Mouse (Mus musculus) lung, postnatal 0 days (tissue): Measurements from ENCODE around the gene Polk. TPM values are rescaled to one million over a fixed set of nuclear protein-coding genes. Genes with fewer than 3 reads are reported as not detected.

Experiments used
- ATAC-seq: fragments of 200-750 bp; cut with Nextera tagmentation; 2 replicates; pipeline ENCODE4 v1.8.0; 2017; ENCODE audit warnings: moderate library complexity
- DNase-seq: peaks from one replicate; pipeline ENCODE4 v3.0.0-alpha.2; 2016; ENCODE audit warnings: low spot score
- H3K27ac ChIP-seq: fragments of 300-500 bp; sonication (generic); 2 replicates; pipeline ENCODE4 v1.5.1; 2014; ENCODE audit warnings: antibody characterized with exemption, mild to moderate bottlenecking, low read length, mixed read lengths
- H3K27me3 ChIP-seq: fragments of 300-500 bp; sonication (generic); replicated peaks from 2 replicates; pipeline ENCODE4 v1.6.1; 2014; ENCODE audit warnings: low read length, mixed read lengths; ENCODE audit not compliant: insufficient read depth
- H3K36me3 ChIP-seq: fragments of 300-500 bp; sonication (generic); 2 replicates; pipeline ENCODE4 v1.6.1; 2014; ENCODE audit warnings: low read length, mixed read lengths; ENCODE audit not compliant: insufficient read depth
- H3K4me1 ChIP-seq: fragments of 300-500 bp; sonication (generic); 2 replicates; pipeline ENCODE4 v1.6.1; 2014; ENCODE audit warnings: antibody characterized with exemption, low read depth, low read length, mixed read lengths; ENCODE audit not compliant: insufficient read depth
- H3K4me2 ChIP-seq: fragments of 300-500 bp; sonication (generic); replicated peaks from 2 replicates; pipeline ENCODE4 v1.6.1; 2014; ENCODE audit warnings: low read depth, mild to moderate bottlenecking, low read length, moderate library complexity, mixed read lengths
- H3K4me3 ChIP-seq: fragments of 300-500 bp; sonication (generic); 2 replicates; pipeline ENCODE4 v1.5.1; 2014; ENCODE audit warnings: low read depth, low read length
- H3K9ac ChIP-seq: fragments of 300-500 bp; sonication (generic); replicated peaks from 2 replicates; pipeline ENCODE4 v1.6.1; 2014; ENCODE audit warnings: low read depth, mild to moderate bottlenecking
- H3K9me3 ChIP-seq: fragments of 300-500 bp; sonication (generic); 2 replicates; pipeline ENCODE4 v1.6.1; 2016; ENCODE audit warnings: low read length, mixed read lengths
- CTCF ChIP-seq: IDR thresholded peaks from 2 replicates; pipeline ENCODE4 v1.5.1; 2016; ENCODE audit warnings: antibody characterized with exemption, mild to moderate bottlenecking
- EP300 ChIP-seq: IDR thresholded peaks from 2 replicates; pipeline ENCODE4 v1.6.1; 2016; ENCODE audit warnings: antibody characterized with exemption, mild to moderate bottlenecking, control low read depth
- WGBS: fragments of 180-500 bp; shearing (Covaris S2); extraction: QIAGEN DNeasy Blood & Tissue Kit; methylation state at CpG from one replicate; pipeline ENCODE4 v1.1.7; 2014; 5-methylcytosine and 5-hydroxymethylcytosine counted together
- polyA plus RNA-seq: library from polyadenylated mRNA; unstranded; fragments of >200 nt; fragmentation: Nextera tagmentation; extraction: Ambion mirVana; gene quantifications from 2 replicates; pipeline ENCODE4 v1.2.1, GENCODE M21; 2015

Gene Polk
- polyA plus RNA-seq, 1 experiment from 2014 or later: 4.6 TPM

DNA sequence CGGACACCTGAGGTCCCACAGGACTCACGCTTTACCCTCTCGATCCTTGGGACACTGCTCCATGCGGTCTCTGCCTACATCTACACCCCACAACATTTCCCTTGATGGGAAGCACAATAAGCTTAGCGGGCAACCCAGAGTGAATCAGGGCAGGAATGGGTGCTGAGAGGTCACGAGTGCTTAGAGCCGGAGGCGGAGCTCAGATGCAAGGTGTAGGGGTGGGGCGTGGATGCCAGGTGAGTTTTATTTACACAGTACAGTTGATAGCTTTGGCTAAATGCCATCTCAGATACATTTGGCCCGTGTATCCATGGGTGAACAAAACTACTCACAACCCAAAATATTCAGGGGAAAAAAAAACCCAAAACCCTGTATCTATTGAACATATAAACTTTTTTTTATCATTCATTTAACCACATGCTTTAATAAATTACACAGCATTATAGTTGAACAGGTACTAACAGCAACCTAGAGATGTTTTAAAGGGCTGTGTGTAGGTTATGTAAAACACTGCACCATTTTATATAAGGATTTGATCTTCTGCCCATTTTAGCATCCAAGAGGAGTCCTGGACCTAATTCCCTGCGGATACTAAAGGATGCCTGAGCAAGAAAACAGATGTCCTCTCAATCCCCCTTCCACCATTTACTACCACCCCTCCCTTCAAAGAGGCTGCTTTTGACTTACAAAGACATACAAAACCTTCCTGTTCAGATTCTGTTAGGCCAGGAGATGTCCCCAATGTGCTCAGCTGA is 90.8 kb downstream of the Polk start:
- H3K9me3 ChIP-seq: no peaks in the 10 kb centered on the region
- TF ChIP-seq EP300 (no peak), CTCF (no peak)
- no peaks in the 10 kb centered on the region for H3K27me3 ChIP-seq
- H3K4me3 ChIP-seq: no peak overlapping the region
- ATAC-seq (no peak), DNase-seq (peak; percentile 19)
- no peak overlapping the region for H3K27ac ChIP-seq
- H3K4me1 ChIP-seq: no peaks in the 10 kb centered on the region
- no peak overlapping the region for H3K9ac ChIP-seq
- no peak overlapping the region for H3K4me2 ChIP-seq
- 78% methylated on average over 11 of the region's 11 CpGs for WGBS
- no peaks in the 10 kb centered on the region for H3K36me3 ChIP-seq

DNA sequence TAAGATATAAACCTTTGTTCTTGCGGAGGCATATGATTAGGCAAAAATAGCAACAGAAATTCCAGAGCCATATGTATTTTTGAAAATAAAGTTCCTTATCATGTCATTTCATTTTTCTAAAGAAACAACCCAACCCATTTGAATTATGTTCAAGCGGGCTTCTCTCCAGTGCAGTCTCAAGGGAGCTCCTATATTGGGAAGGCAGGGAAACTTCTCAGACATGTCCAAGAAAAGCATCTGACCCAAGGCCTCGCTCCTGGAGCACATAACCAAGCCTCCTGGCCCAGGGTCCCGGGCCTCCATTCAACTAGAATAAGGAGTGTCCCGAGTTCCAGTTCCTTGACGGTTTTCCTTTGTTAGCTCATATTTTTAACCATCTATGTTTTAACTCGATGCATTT is 91.5 kb downstream of the Polk start:
- DNase-seq: no peak
- TF ChIP-seq EP300: no peak
- TF ChIP-seq CTCF: no peak
- H3K4me3 ChIP-seq: no peak overlapping the region
- H3K9ac ChIP-seq: no peak overlapping the region
- 73% methylated on average over 7 of the region's 7 CpGs for whole genome bisulfite sequencing
- H3K4me1 ChIP-seq: no peaks in the 10 kb centered on the region
- H3K9me3 ChIP-seq: no peaks in the 10 kb centered on the region
- H3K4me2 ChIP-seq: no peak overlapping the region
- no peaks in the 10 kb centered on the region for H3K27me3 ChIP-seq
- ATAC-seq: no peak
- H3K27ac ChIP-seq: no peak overlapping the region
- no peaks in the 10 kb centered on the region for H3K36me3 ChIP-seq

DNA sequence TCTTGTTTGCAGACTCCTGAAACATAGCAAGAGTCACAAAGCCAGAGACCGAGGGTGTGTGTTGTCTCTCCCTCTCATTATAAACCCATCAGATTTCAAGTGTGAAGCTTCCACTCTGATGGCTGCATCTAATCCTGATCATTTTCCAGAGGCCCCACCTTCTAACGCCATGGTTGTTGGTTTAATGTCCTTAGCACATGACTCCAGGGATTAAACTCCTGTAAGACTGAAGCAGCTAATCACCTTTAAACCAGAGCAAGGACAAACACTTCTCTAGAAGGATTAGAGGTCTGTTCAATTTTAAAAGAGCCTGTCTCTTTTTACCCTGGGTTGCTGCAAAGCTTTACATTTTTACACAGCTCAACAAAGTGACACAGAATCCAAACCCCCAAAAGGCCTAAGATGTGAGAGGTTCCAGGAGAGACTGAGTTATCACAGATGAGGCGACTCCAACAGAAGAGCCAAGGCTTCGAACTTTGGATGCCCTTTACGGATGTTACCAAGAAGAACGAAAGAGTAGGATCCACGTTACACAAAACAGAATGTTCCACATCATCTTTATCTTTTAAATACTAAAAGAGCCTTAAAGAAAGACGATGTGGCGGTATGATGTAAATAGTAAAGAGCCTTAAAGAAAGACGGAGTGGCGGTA is 92.0 kb downstream of the Polk start:
- Histone ChIP-seq H3K36me3 (no peaks in the 10 kb centered on the region), H3K4me3 (no peak overlapping the region), H3K27me3 (no peaks in the 10 kb centered on the region), H3K9me3 (no peaks in the 10 kb centered on the region), H3K9ac (no peak overlapping the region), H3K4me2 (no peak overlapping the region), H3K4me1 (no peaks in the 10 kb centered on the region), H3K27ac (no peak overlapping the region)
- ATAC-seq (no peak), DNase-seq (no peak)
- TF ChIP-seq CTCF (no peak), EP300 (no peak)
- WGBS: 69% methylated on average over 11 of the region's 11 CpGs

DNA sequence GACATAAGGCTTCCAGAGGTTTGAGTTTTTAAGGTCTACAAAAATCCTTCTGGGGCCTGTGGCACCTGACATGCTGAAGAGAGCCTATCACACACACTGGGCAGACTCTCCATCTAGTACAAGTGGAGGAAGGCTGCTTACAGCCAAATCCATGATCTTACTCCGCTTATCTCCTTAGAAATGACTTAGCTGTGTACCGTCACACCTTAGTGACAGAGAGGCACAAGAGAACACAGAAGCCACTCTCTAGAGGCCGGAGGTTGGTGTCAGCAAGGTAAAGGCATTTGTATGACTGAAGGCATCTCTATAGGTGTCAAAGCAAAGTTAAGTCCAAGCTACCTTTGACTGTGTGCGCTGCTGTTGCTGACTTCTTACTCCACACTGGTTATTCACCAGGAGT is 101.9 kb downstream of the Polk start:
- Histone ChIP-seq H3K27me3 (no peaks in the 10 kb centered on the region), H3K4me3 (no peak overlapping the region), H3K27ac (no peak overlapping the region), H3K4me2 (no peak overlapping the region), H3K4me1 (no peaks in the 10 kb centered on the region; the same call in 1 of the 2 replicates), H3K9ac (no peak overlapping the region), H3K9me3 (no peaks in the 10 kb centered on the region), H3K36me3 (no peaks in the 10 kb centered on the region)
- no peak for ATAC-seq
- DNase-seq: no peak
- WGBS: 88% methylated on average over 4 of the region's 4 CpGs
- TF ChIP-seq CTCF (no peak), EP300 (no peak)

DNA sequence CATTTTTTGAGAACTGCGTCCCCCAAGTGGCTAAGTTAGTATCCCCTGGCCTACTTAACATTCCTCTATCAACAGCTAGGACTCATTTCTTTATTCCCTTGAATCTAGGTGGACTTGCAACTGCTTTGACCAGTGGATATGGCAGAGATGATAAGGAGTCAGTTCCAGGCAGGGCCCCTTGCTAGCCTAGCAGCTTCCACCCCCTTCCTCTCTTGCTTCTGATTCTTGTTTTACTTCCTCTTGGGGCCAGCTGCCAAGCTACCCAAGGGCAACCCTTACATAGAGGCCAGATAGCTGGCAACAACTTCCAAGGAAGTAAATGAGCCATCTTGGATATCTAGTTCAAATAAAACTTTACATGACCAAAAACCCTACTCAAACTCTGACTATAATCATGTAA is 105.5 kb downstream of the Polk start:
- Histone ChIP-seq H3K9me3 (no peaks in the 10 kb centered on the region), H3K4me1 (peaks cover 21% of the 10 kb centered on the region; the same call in 1 of the 2 replicates), H3K27ac (no peak overlapping the region), H3K36me3 (no peaks in the 10 kb centered on the region), H3K4me3 (no peak overlapping the region), H3K4me2 (no peak overlapping the region), H3K9ac (no peak overlapping the region), H3K27me3 (no peaks in the 10 kb centered on the region)
- 52% methylated on average over 1 of the region's 1 CpGs for WGBS
- DNase-seq: no peak
- TF ChIP-seq EP300: no peak
- TF ChIP-seq CTCF: no peak
- ATAC-seq: no peak

DNA sequence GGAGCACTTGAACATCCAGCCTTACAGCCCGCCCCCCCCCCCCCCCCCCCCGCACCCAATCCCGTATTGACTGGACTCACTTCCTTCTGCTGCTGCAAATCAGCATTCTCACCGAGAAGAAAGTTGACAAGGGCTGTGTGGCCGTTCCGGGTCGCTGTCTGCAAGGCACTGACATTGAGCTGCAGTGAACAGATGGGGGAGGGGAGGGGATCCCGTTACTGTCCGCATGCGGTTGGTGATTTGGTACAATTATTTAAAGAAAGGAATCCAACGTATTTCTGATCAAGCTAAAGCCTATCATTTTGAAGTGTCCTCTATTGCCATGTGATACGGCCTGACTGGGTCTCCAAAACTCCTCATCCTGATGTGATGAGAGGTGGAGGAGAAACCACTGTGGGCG is 106.6 kb downstream of the Polk start:
- peak; percentile 30 for DNase-seq
- H3K27ac ChIP-seq: no peak overlapping the region

More for the DNA sequence above, 106.6 kb downstream of the Polk start:
- Histone ChIP-seq H3K36me3 (no peaks in the 10 kb centered on the region), H3K9me3 (no peaks in the 10 kb centered on the region), H3K27me3 (no peaks in the 10 kb centered on the region), H3K4me1 (peaks cover 21% of the 10 kb centered on the region; the same call in 1 of the 2 replicates), H3K4me2 (no peak overlapping the region), H3K9ac (no peak overlapping the region), H3K4me3 (no peak overlapping the region)
- no peak for ATAC-seq
- 44% methylated on average over 12 of the region's 13 CpGs for WGBS
- TF ChIP-seq CTCF: 0 out of 2 replicates have a peak, but pooled peaks have one; percentile 16
- no peak for TF ChIP-seq EP300
